Mouse (Mus musculus) ES-E14 (cell line): Measurements from ENCODE around the gene Rfwd3. TPM values are rescaled to one million over a fixed set of nuclear protein-coding genes. Genes with fewer than 3 reads are reported as not detected.

ENCODE experiments used
- DNase-seq: peaks from one replicate; pipeline ENCODE4 v3.0.0-alpha.2; 2013; ENCODE audit warnings: low read depth, low spot score
- H3K27ac ChIP-seq: 2 replicates; pipeline ENCODE4 v1.5.1; 2012; ENCODE audit warnings: low read depth, mild to moderate bottlenecking, low read length, moderate library complexity, mixed read lengths; ENCODE audit not compliant: poor library complexity, insufficient read depth, severe bottlenecking
- H3K36me3 ChIP-seq: 2 replicates; pipeline ENCODE4 v1.6.1; 2012; ENCODE audit warnings: mild to moderate bottlenecking, low read length, moderate library complexity, mixed read lengths; ENCODE audit not compliant: control insufficient read depth, poor library complexity, insufficient read depth, severe bottlenecking
- H3K4me1 ChIP-seq, 2 experiments: fragments of 150-350 bp in 1 of 2; sonication (generic) in 1 of 2; 2 replicates each; pipeline ENCODE4 v1.6.1; 2012; ENCODE audit warnings: low read length in 2 of 2, mild to moderate bottlenecking in 1 of 2, mixed read lengths in 1 of 2; ENCODE audit not compliant: control insufficient read depth in 2 of 2, insufficient read depth in 2 of 2, poor library complexity in 1 of 2
- H3K4me3 ChIP-seq, 2 experiments: fragments of 150-350 bp in 1 of 2; sonication (generic) in 1 of 2; 2 replicates each; pipeline ENCODE4 v1.5.1; 2012; ENCODE audit warnings: low read length in 2 of 2, low read depth in 1 of 2, mild to moderate bottlenecking in 1 of 2, mixed read lengths in 1 of 2; ENCODE audit not compliant: insufficient read depth in 1 of 2, poor library complexity in 1 of 2, severe bottlenecking in 1 of 2
- H3K9ac ChIP-seq: 2 replicates; pipeline ENCODE4 v1.6.1; 2012; ENCODE audit warnings: low read depth, mild to moderate bottlenecking, low read length, mixed read lengths; ENCODE audit not compliant: poor library complexity, insufficient read depth, severe bottlenecking
- H3K9me3 ChIP-seq: fragments of 150-350 bp; sonication (generic); 2 replicates; pipeline ENCODE4 v1.6.1; 2012; ENCODE audit warnings: low read depth, mild to moderate bottlenecking, low read length; ENCODE audit not compliant: control insufficient read depth, insufficient read depth
- CHD2 ChIP-seq: IDR thresholded peaks from 2 replicates; pipeline ENCODE4 v1.6.1; 2014; ENCODE audit warnings: mild to moderate bottlenecking, low read depth, low read length, inconsistent platforms
- HCFC1 ChIP-seq: IDR thresholded peaks from 2 replicates; pipeline ENCODE4 v1.6.1; 2012; ENCODE audit warnings: low read length, inconsistent platforms, borderline replicate concordance; ENCODE audit not compliant: insufficient read depth
- MAFK ChIP-seq: IDR thresholded peaks from 2 replicates; pipeline ENCODE4 v1.6.1; 2014; ENCODE audit warnings: mild to moderate bottlenecking, low read depth, low read length, inconsistent platforms; ENCODE audit not compliant: insufficient read depth
- ZC3H11A ChIP-seq: IDR thresholded peaks from 2 replicates; pipeline ENCODE4 v1.6.1; 2012; ENCODE audit warnings: low read depth, mild to moderate bottlenecking, inconsistent platforms, low read length, borderline replicate concordance
- ZNF384 ChIP-seq: IDR thresholded peaks from 2 replicates; pipeline ENCODE4 v1.6.1; 2012; ENCODE audit warnings: low read depth, low read length, inconsistent platforms
- in situ Hi-C, 2 experiments: fragments of 600-800 bp; cut with MboI; formaldehyde crosslinking; loops; one replicate each; pipeline ENCODE4 v1.15.1; 2025; ENCODE audit warnings: low sequenced_read_pairs in 2 of 2, inconsistent platforms in 1 of 2; ENCODE audit not compliant: unreplicated experiment in 2 of 2
- total RNA-seq: library from RNA; depleted of rRNA; stranded (reverse); fragments of 300-350 nt; gene quantifications from 2 replicates; pipeline ENCODE4 v1.2.3, GENCODE M21; 2012; rRNA removed

The Rfwd3 gene
- total RNA-seq, 1 experiment = 73.8 TPM

GRCm38 (mm10) chr8:111237301-111237700 lies 62.7 kb downstream of the Rfwd3 start:
- H3K27ac ChIP-seq = no peak overlapping the region
- no peaks in the 10 kb centered on the region for H3K9me3 ChIP-seq
- no peaks in the 10 kb centered on the region for H3K36me3 ChIP-seq
- in situ Hi-C loops = no loop called here
- no peak for TF ChIP-seq ZNF384
- no peak for TF ChIP-seq CHD2
- no peak for TF ChIP-seq MAFK
- TF ChIP-seq HCFC1 = no peak
- no peak for TF ChIP-seq ZC3H11A
- H3K4me1 ChIP-seq = 0 out of 4 replicates have a peak, but pooled peaks cover 0 to 2% of the 10 kb centered on the region in 2 experiments
- H3K4me3 ChIP-seq = no peak overlapping the region
- DNase-seq = no peak
- H3K9ac ChIP-seq = no peak overlapping the region; the same call in 1 of the 2 replicates

- Histone ChIP-seq H3K27ac (no peak overlapping the region), H3K4me1 (0 out of 4 replicates have a peak, but pooled peaks cover 0 to 2% of the 10 kb centered on the region in 2 experiments), H3K36me3 (no peaks in the 10 kb centered on the region), H3K9me3 (no peaks in the 10 kb centered on the region), H3K9ac (no peak overlapping the region), H3K4me3 (no peak overlapping the region)
- no peak for DNase-seq
- TF ChIP-seq CHD2 (no peak), ZNF384 (no peak), ZC3H11A (no peak), MAFK (no peak), HCFC1 (no peak)
- in situ Hi-C loops = no loop called here
Measured at GRCm38 (mm10) chr8:111233730-111234129, 66.3 kb downstream of the Rfwd3 start.

- H3K9ac ChIP-seq = no peak overlapping the region
- no peak overlapping the region for H3K27ac ChIP-seq
- no peaks in the 10 kb centered on the region for H3K4me1 ChIP-seq
- no peak overlapping the region for H3K4me3 ChIP-seq
- TF ChIP-seq ZC3H11A (no peak), HCFC1 (no peak)
- in situ Hi-C loops = no loop called here
- DNase-seq = no peak
- no peaks in the 10 kb centered on the region for H3K9me3 ChIP-seq
- no peaks in the 10 kb centered on the region for H3K36me3 ChIP-seq
Measured at GRCm38 (mm10) chr8:111224153-111224552, 75.9 kb downstream of the Rfwd3 start.

Other genes starting within 250 kb of the Rfwd3 start
- gene Exosc6, start 243.9 kb downstream of the Rfwd3 start, total RNA-seq = 2.6 TPM in 1 of 2 replicates, not detected in the other
- gene Clec18a, start 207.8 kb downstream of the Rfwd3 start, total RNA-seq = 0.22 TPM in 1 of 2 replicates, not detected in the other
- gene Pdpr, start 205.6 kb downstream of the Rfwd3 start, total RNA-seq = 23.6 and 25.6 TPM in 2 replicates
- gene Glg1, start 41.0 kb downstream of the Rfwd3 start, total RNA-seq = 87.4 and 136 TPM in 2 replicates
- 0.95 and 1.2 TPM in 2 replicates for gene Mlkl, start 38.0 kb upstream of the Rfwd3 start, total RNA-seq
- not detected in 2 replicates for gene Fa2h, start 93.6 kb upstream of the Rfwd3 start, total RNA-seq
- gene Wdr59, start 221.9 kb upstream of the Rfwd3 start, total RNA-seq = 10.4 and 11.0 TPM in 2 replicates
- 38.4 and 51.9 TPM in 2 replicates for gene Znrf1, start 235.9 kb upstream of the Rfwd3 start, total RNA-seq